Mouse (Mus musculus): ENCODE data around the gene Lrrk1. TPM values are rescaled to one million over a fixed set of nuclear protein-coding genes. Genes with fewer than 3 reads are reported as not detected.
A peak's percentile ranks its signal among the peaks of the same experiment; 100 is the strongest.

Lrrk1 gene
- polyA plus RNA-seq, 1 experiment from 2014 or later: 16.2 TPM

DNA sequence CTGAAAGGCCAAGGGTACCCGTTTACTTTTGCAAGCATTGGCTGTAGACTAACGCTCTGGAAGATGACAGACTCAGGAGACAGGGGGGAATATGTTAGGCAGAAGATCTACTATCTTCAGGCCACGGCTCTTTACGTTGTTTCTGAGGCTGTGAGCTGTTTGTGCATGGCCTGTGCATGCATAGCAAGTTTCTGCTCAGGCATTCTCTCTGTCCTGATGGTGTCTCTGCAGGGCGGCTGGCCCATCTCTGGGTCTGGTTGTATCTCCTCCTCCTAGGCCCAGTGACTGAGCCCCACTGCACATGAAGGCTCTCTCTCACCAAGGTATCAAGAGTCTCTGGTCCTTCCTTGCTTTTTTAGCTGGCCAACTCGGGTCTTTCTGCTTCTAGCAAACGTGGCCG is 127.9 kb downstream of the Lrrk1 start:
- H3K9me3 ChIP-seq: no peaks in the 10 kb centered on the region
- H3K36me3 ChIP-seq: peaks cover 49% of the 10 kb centered on the region
- H3K9ac ChIP-seq: no peak overlapping the region
- no peak overlapping the region for H3K4me3 ChIP-seq
- 87% methylated on average over 8 of the region's 8 CpGs for WGBS
- no peaks in the 10 kb centered on the region for H3K27me3 ChIP-seq
- H3K4me1 ChIP-seq: peaks cover 16% of the 10 kb centered on the region
- no peak overlapping the region for H3K4me2 ChIP-seq
- no peak for ATAC-seq (ENCODE audit: insufficient number of reproducible peaks, low FRiP score, low TSS enrichment, low read depth)
- no peak overlapping the region for H3K27ac ChIP-seq

DNA sequence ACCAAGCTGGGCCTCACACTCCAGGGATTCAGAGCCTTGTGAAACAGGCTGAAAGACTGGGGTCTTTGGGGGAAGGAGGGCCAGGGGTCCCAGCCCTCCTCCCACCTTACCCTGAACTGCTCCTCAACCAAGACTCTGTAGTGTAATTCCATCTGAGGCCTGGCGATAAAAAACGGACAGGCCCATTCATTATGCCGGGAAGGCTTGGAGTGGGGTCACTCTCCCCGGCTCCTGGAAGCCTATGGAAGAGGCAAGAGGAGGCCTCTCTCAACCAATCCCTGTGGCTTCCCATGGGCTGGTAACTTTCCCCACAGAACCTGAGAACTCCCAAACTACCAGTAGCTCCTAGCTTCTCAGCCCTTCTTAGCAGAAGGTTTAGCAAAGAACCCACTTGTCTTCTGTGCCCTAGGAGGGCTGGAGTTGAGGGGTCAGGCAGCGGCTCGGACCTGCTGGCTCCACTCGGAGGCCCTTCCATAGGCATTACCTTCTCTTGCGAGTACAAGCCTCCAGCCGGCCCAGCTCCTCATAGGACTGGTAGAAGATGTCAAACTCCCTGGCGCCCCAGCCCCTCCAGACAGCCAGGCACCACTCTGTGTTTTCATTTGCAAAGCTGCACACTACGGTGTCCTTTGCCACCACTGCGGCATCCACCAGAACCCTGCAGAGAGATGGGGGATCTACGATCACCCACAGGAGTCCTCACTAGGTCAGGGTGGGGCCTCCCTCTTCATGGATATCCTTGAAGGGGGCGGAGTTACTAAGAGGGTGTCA is 128.5 kb downstream of the Lrrk1 start:
- ATAC-seq (ENCODE audit: insufficient number of reproducible peaks, low FRiP score, low TSS enrichment, low read depth): no peak
- WGBS: 76% methylated on average over 14 of the region's 14 CpGs
- Histone ChIP-seq H3K9me3 (no peaks in the 10 kb centered on the region), H3K27me3 (no peaks in the 10 kb centered on the region), H3K36me3 (peaks cover 42% of the 10 kb centered on the region), H3K4me3 (no peak overlapping the region), H3K9ac (no peak overlapping the region), H3K4me1 (peaks cover 16% of the 10 kb centered on the region), H3K27ac (no peak overlapping the region), H3K4me2 (no peak overlapping the region)

GRCm38 (mm10) chr7:66258997-66259396 is 129.2 kb downstream of the Lrrk1 start:
- Histone ChIP-seq H3K27me3 (no peaks in the 10 kb centered on the region), H3K4me1 (peaks cover 16% of the 10 kb centered on the region), H3K36me3 (peaks cover 36% of the 10 kb centered on the region), H3K27ac (no peak overlapping the region), H3K4me2 (no peak overlapping the region), H3K4me3 (no peak overlapping the region), H3K9ac (no peak overlapping the region), H3K9me3 (no peaks in the 10 kb centered on the region)
- WGBS: 62% methylated on average over 5 of the region's 5 CpGs
- ATAC-seq (ENCODE audit: insufficient number of reproducible peaks, low FRiP score, low TSS enrichment, low read depth): no peak

GRCm38 (mm10) chr7:66257232-66257631 is 130.9 kb downstream of the Lrrk1 start:
- 85% methylated on average over 5 of the region's 5 CpGs for WGBS
- no peak for ATAC-seq (ENCODE audit: insufficient number of reproducible peaks, low FRiP score, low TSS enrichment, low read depth)
- H3K4me2 ChIP-seq: no peak overlapping the region
- H3K9ac ChIP-seq: no peak overlapping the region
- H3K4me3 ChIP-seq: no peak overlapping the region
- H3K27me3 ChIP-seq: no peaks in the 10 kb centered on the region
- no peak overlapping the region for H3K27ac ChIP-seq
- H3K4me1 ChIP-seq: peaks cover 13% of the 10 kb centered on the region
- no peaks in the 10 kb centered on the region for H3K9me3 ChIP-seq
- peaks cover 26% of the 10 kb centered on the region for H3K36me3 ChIP-seq

GRCm38 (mm10) chr7:66256441-66256840 is 131.7 kb downstream of the Lrrk1 start:
- no peaks in the 10 kb centered on the region for H3K9me3 ChIP-seq
- no peak overlapping the region for H3K9ac ChIP-seq
- ATAC-seq (ENCODE audit: insufficient number of reproducible peaks, low FRiP score, low TSS enrichment, low read depth): no peak
- peaks cover 13% of the 10 kb centered on the region for H3K4me1 ChIP-seq
- WGBS: 89% methylated on average over 5 of the region's 5 CpGs
- H3K27me3 ChIP-seq: no peaks in the 10 kb centered on the region
- no peak overlapping the region for H3K4me2 ChIP-seq
- no peak overlapping the region for H3K27ac ChIP-seq
- H3K4me3 ChIP-seq: no peak overlapping the region
- peaks cover 22% of the 10 kb centered on the region for H3K36me3 ChIP-seq

DNA sequence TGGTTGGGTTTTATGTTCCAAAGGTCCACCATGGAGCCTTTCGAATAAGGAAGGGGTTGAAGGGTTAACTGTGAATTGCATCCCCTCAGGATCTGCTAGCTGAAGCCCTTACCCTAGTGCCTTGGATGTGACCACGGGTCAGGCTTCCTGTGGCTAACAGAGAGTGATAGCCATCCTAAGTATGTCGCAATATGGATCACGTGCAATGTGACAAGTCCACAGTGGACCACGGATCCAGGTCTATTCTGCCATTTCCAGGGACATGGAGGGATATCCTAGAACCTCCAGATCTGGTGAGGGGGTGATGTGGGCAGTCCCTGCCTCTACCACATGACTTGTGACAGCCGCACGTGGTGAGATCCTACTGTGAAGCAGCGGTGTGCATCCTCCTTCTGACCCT is 133.2 kb downstream of the Lrrk1 start:
- H3K9ac ChIP-seq: no peak overlapping the region
- H3K4me1 ChIP-seq: peaks cover 13% of the 10 kb centered on the region; the same call in 1 of the 2 replicates
- no peak overlapping the region for H3K4me3 ChIP-seq
- H3K4me2 ChIP-seq: no peak overlapping the region
- peaks cover 13% of the 10 kb centered on the region for H3K36me3 ChIP-seq
- 85% methylated on average over 8 of the region's 8 CpGs for WGBS
- H3K9me3 ChIP-seq: no peaks in the 10 kb centered on the region
- H3K27me3 ChIP-seq: no peaks in the 10 kb centered on the region
- ATAC-seq (ENCODE audit: insufficient number of reproducible peaks, low FRiP score, low TSS enrichment, low read depth): no peak
- H3K27ac ChIP-seq: no peak overlapping the region

DNA sequence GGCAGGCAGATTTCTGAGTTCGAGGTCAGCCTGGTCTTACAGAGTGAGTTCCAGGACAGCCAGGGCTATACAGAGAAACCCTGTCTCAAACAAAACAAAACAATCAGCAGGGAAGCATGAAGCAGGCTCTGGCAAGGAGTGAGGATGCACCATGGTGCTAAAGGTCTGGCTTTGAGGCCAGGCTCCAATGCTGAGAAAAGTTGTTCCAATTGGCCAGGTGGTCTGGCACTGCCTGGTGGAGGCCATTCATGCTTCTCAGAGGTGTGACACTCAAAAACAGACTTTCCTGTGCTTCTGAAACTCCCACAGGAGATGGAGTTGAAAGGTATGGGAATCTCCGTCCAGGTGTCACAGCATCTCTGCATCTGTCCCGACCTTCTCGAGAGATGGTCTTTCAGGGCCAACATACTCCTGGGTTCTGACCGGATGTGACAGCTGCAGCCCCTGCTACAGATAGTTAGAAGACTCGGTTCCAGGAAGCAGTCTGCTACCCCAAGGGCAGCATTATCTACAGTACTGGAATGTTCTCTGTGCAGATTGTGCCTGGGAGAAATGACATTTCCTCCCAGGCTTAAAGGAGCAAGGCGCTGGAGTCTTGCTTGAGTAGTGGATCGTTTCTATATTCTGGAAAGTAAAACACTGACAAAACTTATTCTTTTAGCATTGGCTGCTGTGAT is 134.0 kb downstream of the Lrrk1 start:
- Histone ChIP-seq H3K9me3 (no peaks in the 10 kb centered on the region), H3K27me3 (no peaks in the 10 kb centered on the region), H3K4me2 (no peak overlapping the region), H3K4me3 (no peak overlapping the region), H3K9ac (no peak overlapping the region), H3K27ac (no peak overlapping the region), H3K36me3 (peaks cover 5% of the 10 kb centered on the region), H3K4me1 (peaks cover 12% of the 10 kb centered on the region; the same call in 1 of the 2 replicates)
- 81% methylated on average over 8 of the region's 8 CpGs for WGBS
- no peak for ATAC-seq (ENCODE audit: insufficient number of reproducible peaks, low FRiP score, low TSS enrichment, low read depth)

DNA sequence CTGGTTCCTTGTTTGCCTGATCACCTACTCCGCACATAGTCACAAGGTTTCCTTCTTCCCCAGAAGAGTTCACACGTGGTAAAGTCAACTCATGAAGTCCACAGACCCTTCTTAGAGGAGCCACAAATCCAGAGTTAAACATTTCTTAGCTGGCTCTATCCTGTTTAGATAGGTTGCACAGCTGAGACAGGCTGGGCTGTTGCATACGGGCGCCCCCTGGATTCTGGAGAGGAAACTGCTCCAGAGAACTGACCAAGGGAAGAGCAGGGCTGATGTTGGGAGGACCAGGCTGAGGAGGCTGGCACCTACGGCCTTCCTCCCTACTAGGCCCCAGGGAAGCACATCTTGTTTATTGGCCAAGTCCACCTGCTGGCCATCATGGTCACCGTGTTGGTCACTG is 138.1 kb downstream of the Lrrk1 start:
- no peak overlapping the region for H3K9ac ChIP-seq
- peak; percentile 38; the same call in 1 of the 2 replicates for ATAC-seq (ENCODE audit: insufficient number of reproducible peaks, low FRiP score, low TSS enrichment, low read depth)
- H3K9me3 ChIP-seq: no peaks in the 10 kb centered on the region
- no peaks in the 10 kb centered on the region for H3K36me3 ChIP-seq
- WGBS: 18% methylated on average over 6 of the region's 6 CpGs
- no peaks in the 10 kb centered on the region for H3K27me3 ChIP-seq
- peaks cover 28% of the 10 kb centered on the region for H3K4me1 ChIP-seq
- no peak overlapping the region for H3K4me3 ChIP-seq
- H3K4me2 ChIP-seq: no peak overlapping the region
- peak overlapping the region; percentile 43 for H3K27ac ChIP-seq

DNA sequence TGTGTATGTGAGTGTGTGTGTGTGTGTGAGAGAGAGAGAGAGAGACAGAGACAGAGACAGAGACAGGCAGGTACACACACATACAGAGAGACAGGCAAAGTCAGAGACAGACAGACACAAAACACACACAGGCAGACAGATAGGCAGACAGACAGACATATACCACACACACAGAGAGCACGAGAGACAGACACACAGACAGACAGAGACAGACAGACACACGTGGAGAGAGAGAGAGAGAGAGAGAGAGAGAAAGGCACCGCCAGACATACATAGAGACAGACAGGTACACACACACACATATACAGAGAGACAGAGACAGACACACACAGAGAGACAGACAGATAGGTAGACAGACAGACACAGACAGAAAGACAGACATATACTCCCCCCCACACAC is 138.7 kb downstream of the Lrrk1 start:
- no peaks in the 10 kb centered on the region for H3K27me3 ChIP-seq
- no peak overlapping the region for H3K4me3 ChIP-seq
- ATAC-seq (ENCODE audit: insufficient number of reproducible peaks, low FRiP score, low TSS enrichment, low read depth): no peak
- peaks cover 28% of the 10 kb centered on the region for H3K4me1 ChIP-seq
- no peaks in the 10 kb centered on the region for H3K36me3 ChIP-seq
- no peak overlapping the region for H3K9ac ChIP-seq
- WGBS: 70% methylated on average over 3 of the region's 3 CpGs
- no peaks in the 10 kb centered on the region for H3K9me3 ChIP-seq
- no peak overlapping the region for H3K4me2 ChIP-seq
- peak overlapping the region; percentile 43 for H3K27ac ChIP-seq

GRCm38 (mm10) chr7:66249020-66249419 is 139.1 kb downstream of the Lrrk1 start:
- Histone ChIP-seq H3K27me3 (no peaks in the 10 kb centered on the region), H3K36me3 (no peaks in the 10 kb centered on the region), H3K4me2 (no peak overlapping the region), H3K27ac (no peak overlapping the region), H3K9me3 (no peaks in the 10 kb centered on the region), H3K9ac (no peak overlapping the region), H3K4me3 (no peak overlapping the region), H3K4me1 (peaks cover 28% of the 10 kb centered on the region)
- ATAC-seq (ENCODE audit: insufficient number of reproducible peaks, low FRiP score, low TSS enrichment, low read depth): no peak
- 44% methylated on average over 2 of the region's 2 CpGs for WGBS

DNA sequence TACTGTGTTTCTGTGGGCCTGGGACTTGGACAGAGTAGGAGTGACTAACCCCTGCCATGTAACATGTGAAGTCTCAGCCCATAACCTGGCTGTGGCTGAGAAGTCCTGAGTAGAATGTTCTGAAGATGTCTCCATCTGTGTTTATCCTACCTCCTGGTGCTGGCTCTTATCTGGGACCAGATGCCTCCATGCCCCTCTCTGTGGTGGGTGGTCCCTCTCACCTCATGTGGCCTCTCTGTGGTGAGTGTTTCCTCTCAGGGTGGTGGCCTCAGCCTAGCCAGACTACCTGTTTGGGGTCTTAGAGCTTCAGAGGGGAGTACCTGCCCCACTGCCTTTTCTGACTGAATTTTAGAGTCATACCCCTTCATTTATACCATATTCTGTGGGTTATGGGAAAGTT is 139.9 kb downstream of the Lrrk1 start:
- Histone ChIP-seq H3K9ac (no peak overlapping the region), H3K27ac (no peak overlapping the region), H3K9me3 (no peaks in the 10 kb centered on the region), H3K4me3 (no peak overlapping the region), H3K4me1 (peaks cover 28% of the 10 kb centered on the region), H3K4me2 (no peak overlapping the region), H3K27me3 (no peaks in the 10 kb centered on the region), H3K36me3 (no peaks in the 10 kb centered on the region)
- no peak for ATAC-seq (ENCODE audit: insufficient number of reproducible peaks, low FRiP score, low TSS enrichment, low read depth)

DNA sequence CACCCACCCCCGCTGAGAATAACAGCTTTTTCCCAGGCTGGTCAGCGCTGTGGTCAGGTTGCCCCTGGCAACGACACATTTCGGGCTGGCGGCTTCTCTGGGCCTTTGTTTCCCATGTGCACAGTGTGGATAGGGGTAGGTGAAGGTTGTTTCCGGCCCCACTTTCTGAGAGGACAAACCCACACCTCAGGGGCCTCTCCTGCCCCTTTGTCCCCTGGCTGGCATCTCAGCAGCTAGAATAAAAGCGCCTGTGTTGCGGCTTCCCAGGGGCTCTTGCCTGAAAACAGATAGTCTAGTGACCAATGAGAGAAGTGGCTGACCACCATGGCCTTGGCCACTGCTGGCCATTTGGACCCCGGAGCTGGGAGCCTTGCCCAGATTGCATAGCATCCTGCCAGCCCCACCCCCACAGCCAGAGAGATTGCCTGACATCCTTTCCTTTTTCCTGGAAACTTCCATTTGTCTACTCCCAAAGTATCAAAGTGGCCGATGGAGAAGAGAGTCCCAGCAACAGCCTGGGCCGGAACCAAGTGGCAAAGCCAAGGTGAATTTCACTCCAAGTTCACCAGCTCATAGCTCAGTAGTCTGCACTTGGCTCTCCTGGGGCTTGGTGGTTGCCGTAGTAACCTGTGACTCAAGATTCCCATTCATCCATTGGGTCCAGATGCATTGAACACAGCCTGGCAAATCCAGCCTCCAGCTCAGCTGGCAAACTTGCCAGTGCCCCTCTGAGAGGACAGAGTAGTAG is 140.7 kb downstream of the Lrrk1 start:
- H3K9ac ChIP-seq: no peak overlapping the region
- H3K4me2 ChIP-seq: no peak overlapping the region
- H3K4me1 ChIP-seq: peaks cover 28% of the 10 kb centered on the region
- H3K27ac ChIP-seq: 0 out of 2 replicates have a peak overlapping the region, but pooled peaks have one; percentile 27
- 70% methylated on average over 12 of the region's 12 CpGs for WGBS
- no peaks in the 10 kb centered on the region for H3K36me3 ChIP-seq
- H3K9me3 ChIP-seq: no peaks in the 10 kb centered on the region
- no peak overlapping the region for H3K4me3 ChIP-seq
- no peaks in the 10 kb centered on the region for H3K27me3 ChIP-seq
- peak; percentile 41; the same call in 1 of the 2 replicates for ATAC-seq (ENCODE audit: insufficient number of reproducible peaks, low FRiP score, low TSS enrichment, low read depth)
